In the genomic region with DNA sequence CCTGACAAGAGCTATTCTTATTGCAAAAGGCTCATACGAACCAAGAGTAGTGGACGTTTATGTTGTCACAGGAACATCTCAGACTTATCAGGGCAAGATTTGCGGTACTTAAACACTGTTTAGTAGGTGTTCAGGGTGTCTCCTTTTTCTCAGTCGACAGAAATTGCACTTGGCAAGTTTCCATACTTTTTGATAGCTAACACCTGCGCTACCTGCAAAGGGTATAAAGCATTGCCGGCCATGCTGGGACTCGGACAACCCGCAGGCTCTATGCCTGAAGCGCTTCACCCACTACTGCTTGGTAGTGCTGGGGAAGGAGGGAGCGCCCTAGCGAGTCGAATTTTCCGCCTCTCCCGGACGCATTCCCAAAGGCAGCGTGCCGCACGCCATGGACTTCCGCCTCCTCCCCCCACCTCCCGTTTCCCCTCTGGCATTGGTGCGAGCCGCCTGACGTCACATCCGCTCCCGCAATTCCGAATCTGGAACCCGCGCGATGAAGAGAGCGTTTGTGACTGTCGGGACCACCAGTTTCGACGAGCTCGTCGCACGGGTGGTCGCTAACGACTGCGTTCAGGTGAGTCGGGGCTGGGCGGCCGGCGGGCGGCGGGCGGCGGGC, we compare ENCODE assay signal across 8 mouse cellular contexts. TPM values are rescaled to one million over a fixed set of nuclear protein-coding genes. Genes with fewer than 3 reads are reported as not detected.
DNase-seq lines count a peak whose midpoint lies in the region; ATAC-seq lines count a peak whose summit lies in the region.

A gene (plus strand): TSS at position 257 of the 616 bp plus-strand sequence.

- ATAC-seq in hindbrain, embryonic 16.5 days: peak; percentile 96

- H3K36me3 ChIP-seq in hindbrain, embryonic 16.5 days (ENCODE audit: control insufficient read depth, insufficient read depth, low read length): no peaks in the 10 kb centered on the region

- WGBS in hindbrain, embryonic 16.5 days: 17% methylated on average over 35 of the region's 47 CpGs

- H3K9ac ChIP-seq in hindbrain, embryonic 16.5 days (ENCODE audit: low read depth, low read length): peak within 1 kb of the TSS; percentile 67

- H3K27me3 ChIP-seq in hindbrain, embryonic 16.5 days (replicated peaks; ENCODE audit: control insufficient read depth, insufficient read depth, low read length): no peaks in the 10 kb centered on the region

- H3K27ac ChIP-seq in hindbrain, embryonic 16.5 days (ENCODE audit: low read depth, low read length): peak within 1 kb of the TSS; percentile 44; the same call in 1 of the 2 replicates

- DNase-seq in ZHBTc4 (ENCODE audit: low read depth, low spot score): peak; percentile 91
- DNase-seq in cerebellum, postnatal 4 days (ENCODE audit: low spot score in 2 of 2): peak; percentile 54 to 74
- peak; percentile 75 for DNase-seq in gastrocnemius, adult 18-20 months (ENCODE audit: low spot score)
- DNase-seq in left cerebral cortex, adult 18-20 months (ENCODE audit: low spot score in 2 of 2): peak; percentile 77 to 82
- DNase-seq in lung, postnatal 4 days: peak; percentile 84
- peak; percentile 49 for DNase-seq in retina, postnatal 7 days (ENCODE audit: low read depth, low spot score)
- peak; percentile 53 to 59 for DNase-seq in urinary bladder, adult 18-20 months (ENCODE audit: low spot score in 2 of 2)

- H3K4me3 ChIP-seq in hindbrain, embryonic 16.5 days (ENCODE audit: low read length): peak within 1 kb of the TSS; percentile 68

- H3K9me3 ChIP-seq in hindbrain, embryonic 16.5 days (ENCODE audit: control insufficient read depth, low read length): no peaks in the 10 kb centered on the region

- H3K4me2 ChIP-seq in hindbrain, embryonic 16.5 days (ENCODE audit: low read length): peak within 1 kb of the TSS; percentile 87

- no peaks in the 10 kb centered on the region for H3K4me1 ChIP-seq in hindbrain, embryonic 16.5 days (ENCODE audit: control insufficient read depth, insufficient read depth, low read depth, low read length)

RNA-seq across cellular contexts. Expression of the gene that starts here (rescaled TPM):
- total RNA-seq in gastrocnemius, adult 18-20 months (2021): 1 to 10 TPM; 6.0 to 6.3 TPM
- 11.2 and 13.9 TPM in 2 replicates for polyA plus RNA-seq in hindbrain, embryonic 16.5 days (2015; fragmentation: Nextera tagmentation; extraction: Ambion mirVana)
- 10 to 100 TPM in 1 of 2 experiments, 1 to 10 TPM in 1; 9.6 to 13.5 TPM for total RNA-seq in left cerebral cortex, adult 18-20 months (2021)

Comparison
In these comparisons a context has a peak if more than half of its experiments do, and no peak if none do; other contexts are left out.
1. Peak in every context shown above with its lines: DNase-seq, ATAC-seq, H3K4me3 ChIP-seq and H3K27ac ChIP-seq.